Mouse (Mus musculus): ENCODE data around the gene Sh3d19.

Gene Sh3d19

GRCm38 (mm10) chr3:86135886-86136563 lies 165.1 kb downstream of the Sh3d19 start:
- DNase-seq (ENCODE audit: low read depth, low spot score), result no peak

DNA sequence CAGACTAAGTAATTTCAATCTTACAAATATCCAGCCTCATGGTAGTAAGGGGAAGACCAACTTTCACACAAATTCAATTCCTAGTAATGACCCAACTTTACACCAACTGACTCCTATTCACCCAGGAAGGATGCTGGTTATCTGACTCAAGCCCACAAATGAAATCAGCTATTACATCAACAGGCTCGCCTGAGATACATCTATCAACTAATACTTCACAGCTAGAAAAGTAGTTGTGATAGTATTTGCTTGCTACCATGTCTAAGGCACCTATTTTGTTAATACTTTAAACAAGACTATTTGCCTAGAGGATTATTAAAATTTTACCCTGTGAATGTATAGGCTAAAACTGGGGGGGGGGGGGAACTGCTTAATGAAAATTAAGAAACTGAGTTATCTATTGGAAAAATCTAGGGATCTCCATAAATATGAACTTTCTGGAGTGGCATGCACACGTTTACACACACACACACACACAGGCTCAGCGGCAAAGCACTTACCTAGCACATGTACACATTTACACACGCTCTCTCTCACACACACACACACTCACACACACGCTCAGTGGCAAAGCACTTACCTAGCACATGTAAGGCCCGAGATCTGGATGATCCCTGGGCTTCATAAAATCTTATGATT lies 166.1 kb downstream of the Sh3d19 start:
- no peak for DNase-seq (ENCODE audit: low read depth, low spot score)

DNA sequence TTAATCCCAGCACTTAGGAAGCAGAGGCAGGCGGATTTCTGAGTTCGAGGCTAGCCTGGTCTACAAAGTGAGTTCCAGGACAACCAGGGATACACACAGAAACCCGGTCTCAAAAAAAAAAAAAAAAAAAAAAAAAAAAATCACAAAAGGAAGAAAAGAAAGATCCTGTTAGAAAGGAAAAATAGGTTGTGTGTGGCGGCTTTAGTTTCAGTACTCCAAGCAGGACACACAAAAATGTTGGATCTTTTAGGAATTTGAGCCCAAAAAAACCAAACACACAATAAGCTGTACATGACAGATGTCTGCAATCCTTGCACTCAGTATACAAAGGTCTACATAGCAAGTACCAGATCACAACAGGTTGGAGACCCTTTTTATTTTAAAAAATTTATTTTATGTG lies 168.8 kb downstream of the Sh3d19 start:
- DNase-seq (ENCODE audit: low read depth, low spot score), result no peak

DNA sequence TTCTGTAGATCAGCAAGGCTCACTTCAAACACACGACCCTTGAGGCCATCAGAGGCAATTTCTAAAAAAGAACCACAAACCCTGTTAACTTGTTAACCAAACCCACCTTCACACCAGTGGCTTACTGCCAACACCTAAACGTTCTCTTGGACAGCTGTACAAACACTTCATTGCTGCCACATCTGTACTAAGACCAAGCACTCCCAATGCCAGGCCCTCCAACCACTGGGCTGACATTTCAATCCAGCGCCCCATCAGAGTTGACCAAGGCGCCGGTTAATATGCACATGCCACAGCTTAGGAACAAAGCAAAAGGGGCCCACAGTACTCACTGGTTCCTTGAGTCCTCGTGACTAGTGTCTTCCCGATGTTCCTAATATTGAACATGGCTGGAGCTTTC lies 170.5 kb downstream of the Sh3d19 start:
- DNase-seq (ENCODE audit: low read depth, low spot score), result no peak

DNA sequence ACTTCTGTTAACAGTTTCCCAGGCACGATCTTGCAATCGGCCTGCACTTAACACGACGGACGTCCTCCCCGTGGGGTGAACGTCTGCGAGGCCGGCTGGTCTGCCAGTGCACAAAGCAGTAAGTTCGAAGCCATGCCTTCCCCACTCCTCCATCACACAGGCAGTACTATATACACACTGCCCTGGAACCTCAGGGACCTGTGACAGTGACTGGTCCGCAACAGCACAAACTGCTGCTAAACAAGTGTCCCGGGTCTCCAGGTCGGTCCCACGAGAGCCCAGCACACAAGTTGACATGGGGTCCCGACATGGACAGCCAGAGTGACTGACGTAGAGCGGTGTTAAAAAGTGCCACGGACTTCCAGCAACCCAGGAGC lies 171.0 kb downstream of the Sh3d19 start:
- no peak for DNase-seq (ENCODE audit: low read depth, low spot score)

DNA sequence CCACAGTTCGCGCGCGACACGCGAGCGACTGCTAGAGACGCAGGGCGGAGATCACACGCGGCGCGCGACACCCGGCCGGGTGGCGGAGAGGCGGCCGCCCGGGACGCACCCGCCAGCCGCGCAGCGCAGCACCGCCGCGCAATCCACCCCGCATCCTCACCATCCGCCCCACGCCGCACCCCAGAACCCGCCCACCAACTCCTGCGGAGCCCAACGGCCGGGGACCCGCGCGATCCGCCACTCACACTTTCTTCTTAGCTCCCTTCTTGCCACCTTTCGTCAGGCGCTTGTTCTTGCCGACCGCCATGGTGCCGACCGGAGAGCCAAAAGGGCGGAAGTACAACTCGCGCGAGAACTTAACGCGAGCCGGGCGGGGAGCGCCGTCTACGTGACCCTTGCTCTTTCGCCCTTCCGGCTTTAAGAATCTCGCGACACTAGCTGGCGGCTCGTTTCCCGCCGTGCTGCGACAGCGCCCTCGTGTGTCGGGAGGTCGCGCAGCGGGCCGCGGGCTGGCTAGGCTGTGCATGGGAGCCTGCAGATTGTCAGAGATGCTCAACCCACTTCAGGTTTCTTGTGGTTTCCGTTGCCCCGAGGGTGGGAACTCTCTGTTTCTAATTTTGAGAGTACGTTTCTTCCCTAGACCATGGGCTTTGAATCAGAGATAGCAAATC lies 171.5 kb downstream of the Sh3d19 start, which contains the start of gene Rps3a1:
TSS of gene Rps3a1 (minus strand) at position 440 of the 671 bp plus-strand sequence.
- peak; percentile 98 for DNase-seq (ENCODE audit: low read depth, low spot score)

- DNase-seq (ENCODE audit: low read depth, low spot score), result no peak
Observed at GRCm38 (mm10) chr3:86142934-86143317, 172.0 kb downstream of the Sh3d19 start.

DNA sequence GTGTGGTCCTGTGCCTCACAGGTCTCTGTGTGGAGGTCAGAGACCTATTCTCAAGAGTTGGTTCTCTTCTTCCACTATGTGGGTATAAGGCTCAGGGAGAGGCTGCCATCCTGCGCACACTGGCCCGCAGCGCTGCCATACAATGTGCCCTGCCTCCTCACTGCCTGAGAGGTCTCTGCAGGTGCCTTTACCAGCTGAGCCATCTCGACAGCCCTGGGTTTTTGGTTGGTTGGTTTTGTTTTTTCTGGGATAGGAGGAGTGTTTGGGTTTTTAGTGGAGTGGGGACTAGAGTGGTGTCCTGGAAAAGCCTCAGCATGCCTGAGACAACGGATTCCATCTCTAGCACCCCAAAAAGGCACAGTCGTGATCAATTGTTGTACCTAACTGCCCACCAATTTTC lies 172.4 kb downstream of the Sh3d19 start:
- no peak for DNase-seq (ENCODE audit: low read depth, low spot score)

DNA sequence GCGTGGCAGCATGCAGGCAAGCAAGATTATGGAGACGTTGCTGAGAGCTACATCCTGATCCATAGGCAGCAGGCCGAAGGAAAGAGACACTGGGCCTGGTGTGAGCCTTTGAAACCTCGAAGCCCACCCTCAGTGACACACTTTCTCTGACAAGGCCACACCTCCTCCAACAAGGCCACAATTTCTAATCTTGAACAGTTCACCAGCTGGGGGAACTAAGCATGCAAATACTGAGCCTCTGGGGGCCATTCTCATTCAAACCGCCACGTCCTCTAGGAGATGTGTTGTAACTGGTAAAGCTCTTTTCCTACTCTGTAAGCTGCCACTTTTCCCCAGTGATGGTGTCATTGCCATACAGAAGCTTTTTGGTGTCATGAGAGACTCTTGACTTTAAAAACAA lies 178.2 kb downstream of the Sh3d19 start:
- no peak for DNase-seq (ENCODE audit: low read depth, low spot score)

- DNase-seq (ENCODE audit: low read depth, low spot score), result no peak
Observed at GRCm38 (mm10) chr3:86149521-86149920, 178.6 kb downstream of the Sh3d19 start.

- no peak for DNase-seq (ENCODE audit: low read depth, low spot score)
Observed at GRCm38 (mm10) chr3:86168841-86169425, 198.0 kb downstream of the Sh3d19 start.

DNA sequence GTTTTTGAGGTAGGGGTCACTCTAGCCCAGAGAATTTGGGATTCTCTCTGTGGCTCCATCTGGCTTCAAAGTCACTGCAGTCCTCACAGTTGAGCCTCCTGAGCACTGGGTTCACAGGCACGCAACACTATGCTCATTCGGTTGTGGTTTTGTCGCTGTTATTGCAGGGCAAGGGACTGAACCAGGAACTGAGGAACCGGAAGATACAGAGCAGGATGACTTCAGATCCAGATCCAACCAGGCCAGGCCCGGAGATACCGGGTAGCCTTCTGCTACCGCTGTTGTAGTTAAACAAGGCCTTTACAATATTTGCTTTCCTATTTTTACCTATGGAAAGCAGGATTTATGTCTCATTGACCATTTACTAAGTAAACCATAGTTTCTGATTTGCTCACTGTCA lies 208.8 kb downstream of the Sh3d19 start:
- no peak for DNase-seq (ENCODE audit: low read depth, low spot score)

Data from mesoderm, embryonic 11.5 days (tissue).